Mouse (Mus musculus) kidney, embryonic 16.5 days (tissue): ENCODE measurements around the gene Abcb1a. TPM values are rescaled to one million over a fixed set of nuclear protein-coding genes. Genes with fewer than 3 reads are reported as not detected.

ENCODE experiments used
- ATAC-seq: fragments of 200-750 bp; cut with Nextera tagmentation; 2 replicates; pipeline ENCODE4 v1.8.0; 2017; ENCODE audit warnings: moderate TSS enrichment; ENCODE audit not compliant: low FRiP score, low TSS enrichment
- H3K27ac ChIP-seq: fragments of 300-500 bp; sonication (generic); 2 replicates; pipeline ENCODE4 v1.5.1; 2014; ENCODE audit warnings: low read length
- H3K27me3 ChIP-seq: fragments of 300-500 bp; sonication (generic); 2 replicates; pipeline ENCODE4 v1.6.1; 2014; ENCODE audit warnings: low read length, control low read depth, mixed read lengths; ENCODE audit not compliant: insufficient read depth
- H3K36me3 ChIP-seq: fragments of 300-500 bp; sonication (generic); 2 replicates; pipeline ENCODE4 v1.6.1; 2014; ENCODE audit warnings: low read length, control low read depth, mixed read lengths; ENCODE audit not compliant: insufficient read depth
- H3K4me1 ChIP-seq: fragments of 300-500 bp; sonication (generic); 2 replicates; pipeline ENCODE4 v1.6.1; 2014; ENCODE audit warnings: low read length, control low read depth, mixed read lengths; ENCODE audit not compliant: insufficient read depth
- H3K4me2 ChIP-seq: fragments of 300-500 bp; sonication (generic); replicated peaks from 2 replicates; pipeline ENCODE4 v1.6.1; 2014; ENCODE audit warnings: low read depth, low read length
- H3K4me3 ChIP-seq: fragments of 300-500 bp; sonication (generic); 2 replicates; pipeline ENCODE4 v1.5.1; 2014; ENCODE audit warnings: mild to moderate bottlenecking, low read length
- H3K9ac ChIP-seq: fragments of 300-500 bp; sonication (generic); replicated peaks from 2 replicates; pipeline ENCODE4 v1.6.1; 2014; ENCODE audit warnings: low read length
- H3K9me3 ChIP-seq: fragments of 300-500 bp; sonication (generic); 2 replicates; pipeline ENCODE4 v1.6.1; 2016; ENCODE audit warnings: low read length, control low read depth
- WGBS: fragments of 180-500 bp; shearing (Covaris S2); extraction: QIAGEN DNeasy Blood & Tissue Kit; methylation state at CpG from one replicate; pipeline ENCODE4 v1.1.7; 2014; 5-methylcytosine and 5-hydroxymethylcytosine counted together
- polyA plus RNA-seq: library from polyadenylated mRNA; unstranded; fragments of >200 nt; fragmentation: Nextera tagmentation; extraction: Ambion mirVana; gene quantifications from 2 replicates; pipeline ENCODE4 v1.2.1, GENCODE M21; 2015

Abcb1a gene
- polyA plus RNA-seq, 1 experiment from 2014 or later, result 0.37 TPM

- ATAC-seq, result no peak
- Histone ChIP-seq H3K9me3 (no peaks in the 10 kb centered on the region), H3K9ac (no peak overlapping the region), H3K27ac (no peak overlapping the region), H3K27me3 (0 out of 2 replicates have a peak, but pooled peaks cover 3% of the 10 kb centered on the region), H3K36me3 (no peaks in the 10 kb centered on the region), H3K4me3 (no peak overlapping the region), H3K4me2 (no peak overlapping the region), H3K4me1 (0 out of 2 replicates have a peak, but pooled peaks cover 4% of the 10 kb centered on the region)
- WGBS, result 30% methylated on average over 3 of the region's 3 CpGs
Observed at GRCm38 (mm10) chr5:8664678-8665077, 4.8 kb downstream of the Abcb1a start.

- no peak overlapping the region for H3K27ac ChIP-seq
- no peak overlapping the region for H3K9ac ChIP-seq
- no peak overlapping the region for H3K4me3 ChIP-seq
- no peaks in the 10 kb centered on the region for H3K36me3 ChIP-seq
- no peaks in the 10 kb centered on the region for H3K4me1 ChIP-seq
- ATAC-seq, result no peak
- H3K4me2 ChIP-seq, result no peak overlapping the region
- 73% methylated on average over 9 of the region's 9 CpGs for WGBS
- H3K9me3 ChIP-seq, result no peaks in the 10 kb centered on the region
- no peaks in the 10 kb centered on the region for H3K27me3 ChIP-seq
Observed at GRCm38 (mm10) chr5:8667758-8668474, 8.0 kb downstream of the Abcb1a start.

GRCm38 (mm10) chr5:8669606-8670005 lies 9.7 kb downstream of the Abcb1a start:
- Histone ChIP-seq H3K9me3 (no peaks in the 10 kb centered on the region), H3K4me3 (no peak overlapping the region), H3K9ac (no peak overlapping the region), H3K4me1 (no peaks in the 10 kb centered on the region), H3K4me2 (no peak overlapping the region), H3K36me3 (no peaks in the 10 kb centered on the region), H3K27me3 (no peaks in the 10 kb centered on the region), H3K27ac (no peak overlapping the region)
- WGBS, result 96% methylated on average over 1 of the region's 1 CpGs
- no peak for ATAC-seq

GRCm38 (mm10) chr5:8675262-8675951 lies 15.5 kb downstream of the Abcb1a start:
- Histone ChIP-seq H3K27ac (no peak overlapping the region), H3K27me3 (no peaks in the 10 kb centered on the region), H3K4me1 (no peaks in the 10 kb centered on the region), H3K9ac (no peak overlapping the region), H3K36me3 (no peaks in the 10 kb centered on the region), H3K9me3 (no peaks in the 10 kb centered on the region), H3K4me3 (no peak overlapping the region), H3K4me2 (no peak overlapping the region)
- 71% methylated on average over 6 of the region's 6 CpGs for WGBS
- ATAC-seq, result no peak

GRCm38 (mm10) chr5:8675952-8676262 lies 16.0 kb downstream of the Abcb1a start:
- no peak for ATAC-seq
- H3K4me2 ChIP-seq, result no peak overlapping the region
- H3K27me3 ChIP-seq, result no peaks in the 10 kb centered on the region
- no peak overlapping the region for H3K9ac ChIP-seq
- no peak overlapping the region for H3K4me3 ChIP-seq
- no peak overlapping the region for H3K27ac ChIP-seq
- WGBS, result 71% methylated on average over 1 of the region's 1 CpGs
- no peaks in the 10 kb centered on the region for H3K36me3 ChIP-seq
- H3K9me3 ChIP-seq, result no peaks in the 10 kb centered on the region
- H3K4me1 ChIP-seq, result no peaks in the 10 kb centered on the region

- no peak for ATAC-seq
Observed at GRCm38 (mm10) chr5:8681166-8681565, 21.3 kb downstream of the Abcb1a start.

GRCm38 (mm10) chr5:8683686-8684085 lies 23.8 kb downstream of the Abcb1a start:
- WGBS, result 91% methylated on average over 3 of the region's 3 CpGs
- Histone ChIP-seq H3K27ac (no peak overlapping the region), H3K4me1 (no peaks in the 10 kb centered on the region), H3K9me3 (no peaks in the 10 kb centered on the region), H3K36me3 (no peaks in the 10 kb centered on the region), H3K27me3 (no peaks in the 10 kb centered on the region), H3K4me2 (no peak overlapping the region), H3K4me3 (no peak overlapping the region), H3K9ac (no peak overlapping the region)
- ATAC-seq, result no peak

More at GRCm38 (mm10) chr5:8681166-8681565, 21.3 kb downstream of the Abcb1a start:
- 59% methylated on average over 3 of the region's 3 CpGs for WGBS
- no peak overlapping the region for H3K27ac ChIP-seq
- no peaks in the 10 kb centered on the region for H3K27me3 ChIP-seq
- H3K36me3 ChIP-seq, result no peaks in the 10 kb centered on the region
- H3K4me3 ChIP-seq, result no peak overlapping the region
- no peak overlapping the region for H3K4me2 ChIP-seq
- no peaks in the 10 kb centered on the region for H3K4me1 ChIP-seq
- no peak overlapping the region for H3K9ac ChIP-seq
- no peaks in the 10 kb centered on the region for H3K9me3 ChIP-seq

- no peak for ATAC-seq
- H3K9ac ChIP-seq, result no peak overlapping the region
Observed at GRCm38 (mm10) chr5:8686071-8686470, 26.2 kb downstream of the Abcb1a start.

GRCm38 (mm10) chr5:8687550-8687949 lies 27.7 kb downstream of the Abcb1a start:
- Histone ChIP-seq H3K4me1 (no peaks in the 10 kb centered on the region), H3K36me3 (no peaks in the 10 kb centered on the region), H3K9me3 (no peaks in the 10 kb centered on the region), H3K4me3 (no peak overlapping the region), H3K27ac (no peak overlapping the region), H3K4me2 (no peak overlapping the region), H3K27me3 (no peaks in the 10 kb centered on the region), H3K9ac (no peak overlapping the region)
- WGBS, result 77% methylated on average over 5 of the region's 5 CpGs
- no peak for ATAC-seq

More at GRCm38 (mm10) chr5:8686071-8686470, 26.2 kb downstream of the Abcb1a start:
- Histone ChIP-seq H3K4me1 (no peaks in the 10 kb centered on the region), H3K9me3 (no peaks in the 10 kb centered on the region), H3K4me2 (no peak overlapping the region), H3K36me3 (no peaks in the 10 kb centered on the region), H3K27ac (no peak overlapping the region), H3K4me3 (no peak overlapping the region), H3K27me3 (no peaks in the 10 kb centered on the region)
- WGBS, result 67% methylated on average over 2 of the region's 2 CpGs

- no peaks in the 10 kb centered on the region for H3K4me1 ChIP-seq
Observed at GRCm38 (mm10) chr5:8716061-8716460, 56.2 kb downstream of the Abcb1a start.

More at GRCm38 (mm10) chr5:8716061-8716460, 56.2 kb downstream of the Abcb1a start:
- Histone ChIP-seq H3K27me3 (no peaks in the 10 kb centered on the region), H3K9ac (no peak overlapping the region), H3K27ac (no peak overlapping the region), H3K9me3 (no peaks in the 10 kb centered on the region), H3K4me2 (no peak overlapping the region), H3K4me3 (no peak overlapping the region), H3K36me3 (no peaks in the 10 kb centered on the region)
- no peak for ATAC-seq
